Mouse (Mus musculus) embryonic facial prominence, embryonic 14.5 days (tissue): Measurements from ENCODE around the gene Rps6ka2. TPM values are rescaled to one million over a fixed set of nuclear protein-coding genes. Genes with fewer than 3 reads are reported as not detected.

Experiments
- ATAC-seq: fragments of 200-750 bp; cut with Nextera tagmentation; 2 replicates; pipeline ENCODE4 v1.8.0; 2017; ENCODE audit warnings: low read depth, moderate number of reproducible peaks, moderate TSS enrichment
- DNase-seq: peaks from one replicate; pipeline ENCODE4 v3.0.0-alpha.2; 2015; ENCODE audit warnings: low spot score
- H3K27ac ChIP-seq: fragments of 300-500 bp; sonication (generic); replicated peaks from 2 replicates; pipeline ENCODE4 v1.5.1; 2014; ENCODE audit warnings: low read depth, mild to moderate bottlenecking, low read length, moderate library complexity
- H3K27me3 ChIP-seq: fragments of 300-500 bp; sonication (generic); replicated peaks from 2 replicates; pipeline ENCODE4 v1.6.1; 2014; ENCODE audit warnings: low read length; ENCODE audit not compliant: control insufficient read depth, insufficient read depth
- H3K36me3 ChIP-seq: fragments of 300-500 bp; sonication (generic); 2 replicates; pipeline ENCODE4 v1.6.1; 2014; ENCODE audit warnings: low read length, mixed read lengths; ENCODE audit not compliant: control insufficient read depth, insufficient read depth
- H3K4me1 ChIP-seq: fragments of 300-500 bp; sonication (generic); 2 replicates; pipeline ENCODE4 v1.6.1; 2014; ENCODE audit warnings: antibody characterized with exemption, low read length; ENCODE audit not compliant: control insufficient read depth, insufficient read depth
- H3K4me2 ChIP-seq: fragments of 300-500 bp; sonication (generic); 2 replicates; pipeline ENCODE4 v1.6.1; 2014; ENCODE audit warnings: low read depth, mild to moderate bottlenecking, low read length, moderate library complexity, mixed read lengths
- H3K4me3 ChIP-seq: fragments of 300-500 bp; sonication (generic); 2 replicates; pipeline ENCODE4 v1.5.1; 2014; ENCODE audit warnings: low read depth, mild to moderate bottlenecking, low read length
- H3K9ac ChIP-seq: fragments of 300-500 bp; sonication (generic); 2 replicates; pipeline ENCODE4 v1.6.1; 2014; ENCODE audit warnings: low read depth, mild to moderate bottlenecking, low read length, moderate library complexity, mixed read lengths
- H3K9me3 ChIP-seq: fragments of 300-500 bp; sonication (generic); 2 replicates; pipeline ENCODE4 v1.6.1; 2016; ENCODE audit warnings: low read length; ENCODE audit not compliant: control insufficient read depth
- WGBS: fragments of 180-500 bp; shearing (Covaris S2); extraction: QIAGEN DNeasy Blood & Tissue Kit; methylation state at CpG from one replicate; pipeline ENCODE4 v1.1.7; 2014; 5-methylcytosine and 5-hydroxymethylcytosine counted together
- polyA plus RNA-seq: library from polyadenylated mRNA; unstranded; fragments of >200 nt; fragmentation: Nextera tagmentation; extraction: Ambion mirVana; gene quantifications from 2 replicates; pipeline ENCODE4 v1.2.1, GENCODE M21; 2014

The Rps6ka2 gene
- polyA plus RNA-seq, 1 experiment from 2014 or later, result 14.0 TPM

DNA sequence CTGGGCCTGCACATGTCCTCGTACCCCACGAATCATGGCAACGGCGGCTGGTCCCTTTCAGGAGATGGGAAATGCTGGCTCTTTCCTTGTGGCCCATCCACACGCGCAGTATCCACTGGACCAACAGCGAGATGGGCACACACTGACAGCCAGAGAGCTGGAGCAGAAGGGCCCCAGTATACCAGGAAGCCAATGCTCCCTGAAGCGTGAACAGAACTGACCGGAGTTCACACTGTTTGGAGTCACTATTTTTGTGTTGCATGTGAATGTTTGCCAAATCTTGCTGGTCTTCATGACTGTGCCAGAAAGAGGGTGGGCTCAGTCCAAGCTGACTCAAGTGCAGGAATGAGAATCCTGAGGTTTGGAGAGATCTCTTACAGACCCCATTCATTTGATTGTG is 58.6 kb downstream of the Rps6ka2 start:
- Histone ChIP-seq H3K27ac (no peak overlapping the region), H3K4me3 (no peak overlapping the region), H3K36me3 (no peaks in the 10 kb centered on the region), H3K9me3 (0 out of 2 replicates have a peak, but pooled peaks cover 2% of the 10 kb centered on the region), H3K9ac (no peak overlapping the region), H3K27me3 (no peaks in the 10 kb centered on the region), H3K4me2 (no peak overlapping the region), H3K4me1 (peaks cover 11% of the 10 kb centered on the region)
- DNase-seq, result no peak
- ATAC-seq, result no peak
- WGBS, result 93% methylated on average over 9 of the region's 9 CpGs

GRCm38 (mm10) chr17:7231312-7231711 is 61.4 kb downstream of the Rps6ka2 start:
- no peaks in the 10 kb centered on the region for H3K36me3 ChIP-seq
- DNase-seq, result no peak
- no peaks in the 10 kb centered on the region for H3K27me3 ChIP-seq
- no peak overlapping the region for H3K9ac ChIP-seq
- 82% methylated on average over 4 of the region's 4 CpGs for WGBS
- no peak overlapping the region for H3K4me2 ChIP-seq
- no peak for ATAC-seq
- H3K4me3 ChIP-seq, result no peak overlapping the region
- H3K4me1 ChIP-seq, result peaks cover 11% of the 10 kb centered on the region
- no peak overlapping the region for H3K27ac ChIP-seq
- H3K9me3 ChIP-seq, result no peaks in the 10 kb centered on the region

DNA sequence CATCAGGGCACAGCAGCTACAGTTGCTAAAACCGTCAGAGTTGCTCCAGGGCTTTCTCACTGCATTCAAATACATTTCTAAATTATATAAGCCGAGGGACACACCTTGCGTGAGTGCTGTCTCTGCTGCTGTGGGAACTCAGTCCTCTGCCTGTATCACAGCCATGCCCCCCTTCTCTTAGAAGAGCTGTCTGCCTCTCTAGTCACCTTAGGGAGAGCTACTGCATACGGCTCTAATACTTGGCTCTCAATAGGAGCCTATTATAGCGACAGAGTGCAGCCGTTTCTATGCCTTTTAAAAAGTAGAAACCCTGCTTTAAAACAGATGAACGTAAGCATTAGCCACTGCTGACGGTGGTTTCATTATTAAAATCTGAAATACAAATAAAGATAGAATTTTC is 61.9 kb downstream of the Rps6ka2 start:
- Histone ChIP-seq H3K9ac (no peak overlapping the region), H3K27ac (no peak overlapping the region), H3K4me3 (no peak overlapping the region), H3K27me3 (no peaks in the 10 kb centered on the region), H3K36me3 (no peaks in the 10 kb centered on the region), H3K4me1 (peaks cover 10% of the 10 kb centered on the region), H3K4me2 (no peak overlapping the region), H3K9me3 (no peaks in the 10 kb centered on the region)
- ATAC-seq (no peak), DNase-seq (no peak)
- 68% methylated on average over 8 of the region's 8 CpGs for WGBS

DNA sequence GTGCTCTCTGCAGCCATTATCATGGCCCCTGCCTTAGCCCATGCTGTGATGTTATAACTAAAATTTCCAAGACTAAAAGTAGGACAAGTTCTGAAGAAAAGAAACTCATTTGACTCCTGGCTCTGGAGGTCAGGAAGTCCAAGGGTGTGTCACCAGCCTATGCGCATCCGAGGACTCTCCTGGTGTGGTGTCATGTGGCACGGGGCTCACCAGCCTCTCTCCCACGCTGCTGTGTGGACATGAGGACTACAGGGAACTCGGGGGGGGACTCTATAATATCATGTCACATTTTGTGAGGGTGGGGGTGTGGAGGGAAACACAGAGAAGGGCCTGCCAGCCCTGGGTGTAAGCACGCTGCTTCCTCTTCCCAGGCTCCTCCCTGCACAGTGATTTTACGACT is 62.5 kb downstream of the Rps6ka2 start:
- Histone ChIP-seq H3K4me3 (no peak overlapping the region), H3K36me3 (no peaks in the 10 kb centered on the region), H3K27me3 (no peaks in the 10 kb centered on the region), H3K4me2 (no peak overlapping the region), H3K9ac (no peak overlapping the region), H3K4me1 (peaks cover 3% of the 10 kb centered on the region), H3K27ac (no peak overlapping the region), H3K9me3 (no peaks in the 10 kb centered on the region)
- no peak for ATAC-seq
- DNase-seq, result no peak
- 61% methylated on average over 7 of the region's 7 CpGs for WGBS

GRCm38 (mm10) chr17:7233197-7233596 is 63.3 kb downstream of the Rps6ka2 start:
- Histone ChIP-seq H3K4me3 (no peak overlapping the region), H3K9me3 (no peaks in the 10 kb centered on the region), H3K9ac (no peak overlapping the region), H3K27me3 (no peaks in the 10 kb centered on the region), H3K27ac (no peak overlapping the region), H3K36me3 (peaks cover 3% of the 10 kb centered on the region; the same call in 1 of the 2 replicates), H3K4me1 (no peaks in the 10 kb centered on the region), H3K4me2 (no peak overlapping the region)
- DNase-seq (no peak), ATAC-seq (no peak)

DNA sequence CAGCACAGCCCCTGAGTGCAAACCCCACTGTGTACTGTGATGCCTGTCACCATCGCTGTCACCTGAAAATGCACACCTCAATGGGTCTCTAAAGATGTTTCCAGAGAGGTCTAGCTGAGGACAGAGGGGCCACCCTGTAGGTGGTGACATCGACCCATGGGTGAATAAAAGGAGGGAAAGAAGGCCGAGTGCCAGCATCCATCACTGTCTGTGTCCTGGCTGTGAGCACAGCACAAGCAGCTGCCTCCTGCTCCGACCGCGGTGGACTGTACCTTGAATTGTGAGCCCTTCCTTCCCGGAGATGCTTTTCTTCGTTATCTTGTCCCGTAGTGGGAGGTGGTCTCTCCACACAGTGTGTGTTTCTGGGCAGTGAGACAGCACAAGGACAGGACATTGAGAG is 67.8 kb downstream of the Rps6ka2 start:
- Histone ChIP-seq H3K36me3 (peaks cover 3% of the 10 kb centered on the region; the same call in 1 of the 2 replicates), H3K4me1 (no peaks in the 10 kb centered on the region), H3K4me3 (no peak overlapping the region), H3K27ac (no peak overlapping the region), H3K4me2 (no peak overlapping the region), H3K27me3 (no peaks in the 10 kb centered on the region), H3K9me3 (no peaks in the 10 kb centered on the region), H3K9ac (no peak overlapping the region)
- ATAC-seq, result no peak
- no peak for DNase-seq
- whole genome bisulfite sequencing, result 96% methylated on average over 9 of the region's 9 CpGs

DNA sequence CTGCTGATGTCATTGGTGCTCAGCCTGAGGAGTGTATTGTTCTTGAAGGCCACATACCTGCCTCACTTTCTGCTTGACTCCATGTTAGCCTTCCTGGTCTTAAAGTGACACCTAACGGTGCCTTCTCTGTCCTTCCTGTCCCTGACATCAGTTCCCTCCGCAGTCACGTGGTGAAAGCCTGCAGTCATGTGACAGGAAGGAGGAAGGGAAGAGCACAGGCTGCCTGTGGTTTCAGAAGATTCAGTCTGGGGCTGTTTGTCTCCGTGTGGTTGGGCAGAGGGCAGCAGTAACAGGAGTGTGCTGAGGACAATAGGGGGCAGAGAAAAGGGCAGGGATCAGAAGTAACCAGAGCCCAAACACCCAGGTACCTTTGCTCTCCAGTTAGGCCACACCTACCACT is 68.9 kb downstream of the Rps6ka2 start:
- ATAC-seq, result no peak
- WGBS, result 74% methylated on average over 4 of the region's 4 CpGs
- no peaks in the 10 kb centered on the region for H3K27me3 ChIP-seq

DNA sequence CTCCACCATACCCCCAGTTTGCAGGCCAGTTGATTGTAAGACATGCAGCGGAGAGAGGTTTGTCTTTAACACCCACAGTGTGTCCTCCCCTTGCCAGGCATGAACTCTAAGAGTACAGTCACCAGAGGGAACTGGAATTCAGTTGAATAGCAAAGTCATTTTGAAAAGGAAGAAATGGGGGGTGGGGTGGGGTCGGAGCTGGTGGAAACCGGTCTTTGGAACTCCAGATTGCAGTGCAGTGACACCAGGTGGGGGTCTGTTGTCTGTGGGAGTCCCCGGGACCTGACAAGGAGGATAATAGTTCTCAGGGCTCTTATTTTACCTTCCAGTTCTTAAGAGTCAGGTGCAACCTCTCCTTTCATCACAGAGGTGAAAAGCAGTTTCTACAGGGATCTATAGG is 70.6 kb downstream of the Rps6ka2 start:
- Histone ChIP-seq H3K4me2 (no peak overlapping the region), H3K36me3 (peaks cover 3% of the 10 kb centered on the region; the same call in 1 of the 2 replicates), H3K4me1 (no peaks in the 10 kb centered on the region), H3K9ac (no peak overlapping the region), H3K9me3 (no peaks in the 10 kb centered on the region), H3K27ac (no peak overlapping the region), H3K27me3 (no peaks in the 10 kb centered on the region), H3K4me3 (no peak overlapping the region)
- 73% methylated on average over 4 of the region's 4 CpGs for WGBS
- DNase-seq (no peak), ATAC-seq (no peak)

More for the DNA sequence above, 68.9 kb downstream of the Rps6ka2 start:
- H3K4me2 ChIP-seq, result no peak overlapping the region
- H3K4me3 ChIP-seq, result no peak overlapping the region
- H3K27ac ChIP-seq, result no peak overlapping the region
- no peak for DNase-seq
- H3K9me3 ChIP-seq, result no peaks in the 10 kb centered on the region
- no peak overlapping the region for H3K9ac ChIP-seq
- H3K36me3 ChIP-seq, result peaks cover 3% of the 10 kb centered on the region; the same call in 1 of the 2 replicates
- no peaks in the 10 kb centered on the region for H3K4me1 ChIP-seq

DNA sequence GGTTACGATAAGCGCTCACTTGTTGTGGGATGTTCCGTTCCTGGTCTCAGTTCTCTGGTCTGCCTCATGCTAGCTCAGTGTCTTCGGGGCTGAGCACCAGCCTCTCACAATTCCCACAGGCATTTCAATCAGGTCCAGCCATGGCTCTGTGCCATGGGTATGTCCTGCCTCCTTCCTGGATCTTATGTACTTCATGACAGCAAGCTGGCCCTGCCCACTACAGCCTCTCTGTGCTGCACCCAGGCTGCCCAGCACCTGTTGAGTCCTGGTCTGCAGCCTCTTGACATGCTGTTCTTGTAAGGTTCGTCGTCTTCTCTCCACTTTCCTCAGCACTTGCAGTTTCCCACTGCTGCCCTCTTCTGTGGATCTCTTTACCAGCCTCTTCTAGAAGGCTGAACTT is 75.2 kb downstream of the Rps6ka2 start:
- Histone ChIP-seq H3K4me2 (no peak overlapping the region), H3K36me3 (no peaks in the 10 kb centered on the region), H3K9me3 (no peaks in the 10 kb centered on the region), H3K9ac (no peak overlapping the region), H3K27me3 (no peaks in the 10 kb centered on the region), H3K4me3 (no peak overlapping the region), H3K4me1 (no peaks in the 10 kb centered on the region), H3K27ac (no peak overlapping the region)
- DNase-seq (no peak), ATAC-seq (no peak)
- WGBS, result 86% methylated on average over 6 of the region's 6 CpGs
